Mouse (Mus musculus): ENCODE data around the gene Ptprs.
"Not testable (repeated sequence)": the region's sequence is repeated elsewhere in the genome, so short reads cannot be mapped to it uniquely, and the experiment has no call there.

The Ptprs gene

DNA sequence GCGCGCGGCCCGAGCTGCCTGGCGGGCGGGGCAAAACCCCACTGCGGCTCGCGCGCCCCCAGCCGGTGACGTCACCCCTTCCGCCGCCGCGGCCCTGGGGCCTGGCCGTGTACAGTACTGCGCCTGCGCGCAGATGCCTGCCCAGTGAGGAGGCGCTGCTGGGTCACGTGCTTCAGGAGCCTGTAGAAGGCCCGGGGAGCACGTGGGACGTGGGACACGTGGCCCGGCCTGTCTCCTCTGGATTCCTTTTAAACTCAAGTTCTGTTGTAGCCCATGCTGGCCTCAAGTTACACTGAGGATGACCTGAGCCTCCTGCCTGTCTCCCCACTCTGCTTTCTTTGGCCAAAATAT is at the start of gene Ptprs:
Ptprs (minus strand) TSS at position 82 of the 351 bp plus-strand sequence.
- DNase-seq (ENCODE audit: low read depth, low spot score) = peak; percentile 94

DNA sequence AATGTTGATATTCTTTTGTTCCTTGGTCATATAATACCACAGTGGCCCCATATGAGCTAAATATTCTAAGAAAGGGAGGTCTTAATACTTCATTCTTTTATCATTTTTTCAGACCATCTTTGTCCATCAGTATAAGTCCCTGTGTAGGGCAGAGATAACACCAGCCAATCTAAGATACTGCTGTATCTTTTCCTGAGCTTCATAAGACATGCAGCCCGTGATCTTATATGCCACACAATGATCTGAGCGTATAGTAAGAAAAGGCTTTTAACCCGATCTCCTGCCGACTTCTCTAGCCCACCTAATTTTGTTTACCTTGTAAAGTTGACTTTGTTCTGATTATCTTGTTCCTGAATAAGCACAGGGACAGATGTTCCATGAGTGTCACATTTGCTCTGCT is 48.7 kb upstream of the Ptprs start:
- no peak for DNase-seq (ENCODE audit: low read depth, low spot score)

- DNase-seq (ENCODE audit: low read depth, low spot score) = no peak
Observed at GRCm38 (mm10) chr17:56522744-56523143, 46.5 kb upstream of the Ptprs start.

DNA sequence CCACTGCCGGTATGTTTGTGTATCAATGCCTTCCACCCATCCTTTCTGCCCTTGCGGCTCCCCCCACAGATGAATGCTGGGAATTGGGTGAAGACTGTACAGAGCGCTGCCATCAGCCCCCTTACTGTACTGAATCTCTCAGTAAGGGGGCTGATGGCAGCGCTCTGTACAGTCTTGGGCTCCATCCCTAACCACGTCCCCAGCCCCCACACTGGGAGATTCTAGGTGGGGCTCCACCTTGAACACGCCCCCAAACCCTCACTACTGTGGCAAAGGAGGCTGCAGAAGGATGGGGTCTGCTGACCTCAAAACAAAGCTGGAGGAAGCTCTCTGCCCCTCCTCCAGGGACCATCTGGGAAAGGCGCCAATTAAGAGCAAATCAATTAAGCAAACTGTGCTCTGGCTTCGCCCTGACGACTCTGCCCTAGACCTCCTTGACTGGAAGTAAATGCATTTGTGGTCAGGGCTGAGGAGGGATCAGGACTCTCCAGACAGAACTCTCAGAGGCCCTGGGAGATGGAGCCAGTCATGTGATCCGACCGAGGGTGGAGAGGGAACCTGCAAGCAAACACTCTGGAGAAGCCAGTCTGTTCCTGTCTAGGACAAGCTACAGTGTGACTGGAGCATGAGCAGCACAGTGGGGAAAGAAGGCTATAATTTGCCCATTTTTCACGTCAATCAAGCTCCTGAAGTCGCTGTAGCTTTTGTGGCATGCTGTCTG is 39.6 kb upstream of the Ptprs start:
- DNase-seq (ENCODE audit: low read depth, low spot score) = no peak

GRCm38 (mm10) chr17:56514916-56515315 is 38.6 kb upstream of the Ptprs start:
- DNase-seq (ENCODE audit: low read depth, low spot score) = no peak

- no peak for DNase-seq (ENCODE audit: low read depth, low spot score)
Observed at GRCm38 (mm10) chr17:56514330-56514729, 38.0 kb upstream of the Ptprs start.

DNA sequence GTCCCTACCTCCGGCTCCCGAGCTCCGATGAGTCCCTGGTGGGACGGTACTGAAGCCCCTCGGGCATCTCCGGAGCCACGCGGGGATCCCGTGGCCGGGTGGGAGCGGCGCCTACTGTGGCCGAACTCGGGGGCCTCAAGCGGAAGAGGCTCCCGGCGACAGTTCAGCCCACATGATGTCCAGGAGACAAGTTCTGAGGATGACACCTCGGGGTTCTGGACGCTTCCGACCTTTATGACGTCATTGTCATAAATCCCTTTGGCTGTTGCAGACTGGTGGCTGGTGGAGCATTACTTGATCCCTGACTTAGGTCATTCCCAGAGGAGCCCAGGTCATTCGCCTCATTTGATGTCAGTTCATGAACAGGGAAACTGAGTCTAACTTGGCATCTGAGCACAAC is 36.0 kb upstream of the Ptprs start, which contains the start of gene Znrf4:
Znrf4 (minus strand) TSS at position 122 of the 400 bp plus-strand sequence.
- DNase-seq (ENCODE audit: low read depth, low spot score) = no peak

DNA sequence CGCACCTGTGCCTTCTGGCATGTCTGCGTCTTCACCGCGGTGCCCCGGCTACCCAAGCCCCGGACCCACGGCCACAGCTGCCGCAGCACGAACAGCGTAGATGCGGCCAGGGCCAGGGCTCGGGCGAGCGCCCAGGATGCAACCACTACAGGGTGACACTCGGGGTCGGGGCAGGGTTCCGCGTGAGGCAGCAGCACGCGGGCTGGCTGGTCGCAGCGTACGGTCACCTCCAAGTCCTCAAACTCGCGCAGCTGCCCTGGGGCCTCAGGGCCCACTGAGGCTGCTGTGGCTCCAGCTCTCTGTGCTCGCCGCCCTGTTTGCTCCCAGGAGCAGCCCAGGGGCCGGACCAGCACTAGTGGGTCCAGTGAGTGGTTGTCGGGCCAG is 35.4 kb upstream of the Ptprs start:
- DNase-seq (ENCODE audit: low read depth, low spot score) = no peak

DNA sequence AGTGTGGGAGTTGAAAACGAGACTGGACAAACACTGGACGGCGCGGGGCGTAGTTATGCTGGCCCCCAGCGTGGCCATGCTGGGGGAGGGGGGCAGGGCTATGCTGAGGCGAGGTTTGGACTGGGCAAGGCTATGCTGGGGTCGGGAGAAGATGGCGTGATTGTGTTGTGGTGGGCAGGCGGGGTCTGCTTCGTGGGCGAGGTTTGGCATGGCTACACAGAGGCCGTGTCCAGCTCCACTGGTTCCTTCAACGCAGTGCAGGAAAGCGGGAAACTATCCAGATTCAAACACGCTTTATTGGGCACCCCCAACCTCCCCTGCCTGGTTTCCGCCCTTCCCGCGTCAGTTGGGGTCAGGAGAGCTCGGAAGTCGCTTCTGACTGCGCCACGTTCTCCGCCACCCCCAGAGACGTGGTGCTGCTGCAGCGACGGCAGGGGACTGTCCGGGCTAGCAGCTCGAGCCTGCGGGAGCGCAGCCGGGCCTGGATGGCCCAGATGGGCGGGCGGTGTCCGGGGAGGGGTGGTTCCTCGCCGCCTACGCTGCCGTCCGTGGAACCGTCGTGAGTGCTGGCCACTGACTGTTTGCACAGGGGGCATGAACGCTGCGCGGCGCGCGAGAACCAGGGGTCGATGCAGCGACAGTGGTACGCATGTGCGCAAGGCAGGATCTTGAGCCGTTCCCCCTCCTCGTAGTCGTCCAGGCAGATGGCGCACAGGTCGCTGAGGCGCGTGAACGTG is 34.9 kb upstream of the Ptprs start:
- DNase-seq (ENCODE audit: low read depth, low spot score) = no peak

GRCm38 (mm10) chr17:56510473-56510969 is 34.2 kb upstream of the Ptprs start:
- DNase-seq (ENCODE audit: low read depth, low spot score) = no peak

DNA sequence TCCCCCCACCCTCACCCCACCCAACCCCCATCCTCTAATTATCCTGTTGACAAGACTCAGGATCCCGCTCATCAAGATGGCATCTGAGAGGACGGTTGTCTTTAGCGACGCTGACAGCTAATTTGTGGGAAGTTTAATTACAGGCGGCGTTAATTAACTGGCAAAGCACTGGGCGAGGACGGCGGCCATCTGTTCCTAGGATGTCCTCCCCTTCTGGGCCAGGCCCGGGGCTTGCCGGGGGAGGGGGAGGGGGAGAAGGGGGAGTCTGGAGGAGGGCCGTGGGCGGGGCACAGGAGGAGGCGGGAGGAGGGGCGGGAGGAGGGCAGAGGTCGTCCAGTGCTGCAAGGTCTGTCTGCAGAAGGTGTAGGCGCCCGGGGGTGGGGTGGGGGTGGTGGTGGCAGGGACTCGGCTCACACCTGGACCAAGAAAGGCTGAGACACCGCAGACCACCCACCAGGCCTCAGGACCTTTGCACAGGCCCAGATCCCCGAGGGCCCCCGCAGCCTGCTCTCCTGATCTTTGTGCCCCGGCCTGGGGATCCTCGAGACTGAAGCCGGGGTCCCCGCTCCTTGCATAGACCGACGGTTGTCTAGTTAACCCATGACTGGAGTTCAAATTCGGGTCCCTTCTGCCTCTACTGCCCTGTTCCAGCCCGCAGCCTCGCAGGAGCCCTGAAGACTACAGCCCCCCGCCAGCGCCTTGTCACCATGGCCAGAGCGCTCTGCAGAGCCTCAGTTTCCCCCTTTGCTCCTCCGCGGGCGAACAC is 33.6 kb upstream of the Ptprs start:
- no peak for DNase-seq (ENCODE audit: low read depth, low spot score)

GRCm38 (mm10) chr17:56509021-56509640 is 32.8 kb upstream of the Ptprs start:
- DNase-seq (ENCODE audit: low read depth, low spot score) = no peak

GRCm38 (mm10) chr17:56507161-56508068 is 31.1 kb upstream of the Ptprs start:
- peak; percentile 90 for DNase-seq (ENCODE audit: low read depth, low spot score)

GRCm38 (mm10) chr17:56506417-56507065 is 30.3 kb upstream of the Ptprs start:
- DNase-seq (ENCODE audit: low read depth, low spot score) = no peak

- no peak for DNase-seq (ENCODE audit: low read depth, low spot score)
Observed at GRCm38 (mm10) chr17:56505401-56505800, 29.1 kb upstream of the Ptprs start.

- DNase-seq (ENCODE audit: low read depth, low spot score) = no peak
Observed at GRCm38 (mm10) chr17:56502526-56502925, 26.2 kb upstream of the Ptprs start.

- not testable (repeated sequence) for DNase-seq (ENCODE audit: low read depth, low spot score)
Observed at GRCm38 (mm10) chr17:56501635-56502400, 25.5 kb upstream of the Ptprs start.

DNA sequence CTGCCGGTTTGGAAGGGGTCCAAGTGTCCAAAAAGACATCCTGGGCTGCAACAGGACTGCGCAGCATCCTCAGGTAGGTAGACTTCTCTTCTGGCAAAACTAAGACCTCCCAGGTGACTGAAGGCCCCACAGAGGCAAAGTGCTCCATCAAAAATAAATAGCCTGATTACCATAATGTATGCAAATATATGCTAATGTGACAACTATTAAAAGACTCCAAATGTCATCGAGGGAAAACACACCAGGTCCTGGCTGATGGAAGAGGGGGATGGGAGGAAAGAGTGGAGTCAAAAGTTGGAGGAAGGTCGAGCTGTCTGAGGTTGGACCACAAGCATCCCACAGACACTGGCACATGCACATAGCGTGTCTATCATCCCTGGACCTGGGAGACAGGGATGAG is 22.9 kb upstream of the Ptprs start:
- DNase-seq (ENCODE audit: low read depth, low spot score) = no peak

DNA sequence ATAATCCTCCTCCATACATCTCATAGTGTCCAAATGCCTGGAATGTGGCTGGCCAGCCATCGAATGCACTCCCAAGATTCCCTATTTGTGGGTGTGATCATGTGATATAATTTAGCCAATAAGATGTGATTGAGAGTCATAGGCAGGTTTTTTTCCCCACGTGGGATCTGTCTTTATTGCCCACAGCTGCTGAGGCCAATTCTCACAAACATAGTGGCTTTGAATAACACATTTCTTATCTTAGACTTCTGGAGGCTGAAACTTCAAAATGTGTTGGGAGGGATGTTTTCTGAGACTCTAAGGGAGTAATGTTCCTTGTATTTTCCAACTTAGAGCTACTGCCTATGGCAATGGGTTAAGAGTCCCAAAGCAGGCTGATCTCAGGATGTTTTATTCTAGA is 18.2 kb upstream of the Ptprs start:
- no peak for DNase-seq (ENCODE audit: low read depth, low spot score)
